ENCODE assay signal across 25 mouse cellular contexts in the genomic region with DNA sequence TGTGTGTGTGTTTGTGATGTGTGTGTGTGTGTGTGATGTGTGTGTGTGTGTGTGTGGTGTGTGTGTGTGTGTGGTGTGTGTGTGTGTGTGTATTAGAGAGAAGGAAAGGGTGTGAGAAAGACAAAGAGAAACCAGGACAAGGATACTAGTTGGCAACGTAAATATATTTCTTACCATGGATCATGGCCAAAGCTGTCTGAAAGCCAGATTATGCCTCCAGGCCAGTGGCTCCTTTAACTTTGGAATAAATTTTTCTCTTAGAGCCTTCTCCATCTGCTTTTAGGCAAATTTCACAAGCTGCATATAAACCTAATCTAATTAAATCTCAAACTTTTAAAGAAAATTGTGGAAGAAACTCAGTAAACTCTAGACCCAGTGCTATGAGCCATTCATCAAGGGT.
"Had no signal": no experiment of that assay in that cellular context is flagged by ENCODE, and none has a peak within 500 bp of the region (broad histone marks: within the 10 kb centered on the region; RNA-seq: fewer than 3 reads in every experiment).

No protein-coding gene starts in this region.

- H3K9ac ChIP-seq: heart, embryonic 13.5 days; heart, embryonic 15.5 days; hindbrain, embryonic 13.5 days; hindbrain, embryonic 15.5 days; kidney, embryonic 15.5 days; limb, embryonic 12.5 days; limb, embryonic 15.5 days had no signal

- H3K4me2 ChIP-seq: heart, embryonic 11.5 days; heart, embryonic 13.5 days; heart, embryonic 15.5 days; hindbrain, embryonic 13.5 days; hindbrain, embryonic 15.5 days; kidney, embryonic 15.5 days; limb, embryonic 12.5 days; limb, embryonic 15.5 days had no signal

- H3K4me3 ChIP-seq: heart, adult 2 months; heart, embryonic 13.5 days; heart, embryonic 15.5 days; hindbrain, embryonic 13.5 days; hindbrain, embryonic 15.5 days; kidney, embryonic 15.5 days; limb, embryonic 12.5 days; limb, embryonic 15.5 days had no signal

- ATAC-seq: hindbrain, postnatal 0 days; intestine, embryonic 16.5 days had no signal

- H3K27me3 ChIP-seq: heart, embryonic 13.5 days; heart, embryonic 15.5 days; hindbrain, embryonic 13.5 days; hindbrain, embryonic 15.5 days; kidney, embryonic 15.5 days; limb, embryonic 12.5 days; limb, embryonic 15.5 days had no signal

- H3K36me3 ChIP-seq: heart, embryonic 13.5 days; heart, embryonic 15.5 days; hindbrain, embryonic 13.5 days; hindbrain, embryonic 15.5 days; kidney, embryonic 15.5 days; limb, embryonic 12.5 days; limb, embryonic 15.5 days had no signal

- H3K9me3 ChIP-seq: heart, embryonic 13.5 days; heart, embryonic 15.5 days; hindbrain, embryonic 13.5 days; hindbrain, embryonic 15.5 days; kidney, embryonic 15.5 days; limb, embryonic 12.5 days; limb, embryonic 15.5 days had no signal

- H3K27ac ChIP-seq: heart, adult 2 months; heart, embryonic 13.5 days; heart, embryonic 15.5 days; hindbrain, embryonic 13.5 days; hindbrain, embryonic 15.5 days; hindbrain, postnatal 0 days; kidney, embryonic 15.5 days; kidney, postnatal 0 days; limb, embryonic 12.5 days; limb, embryonic 15.5 days had no signal

- H3K4me1 ChIP-seq: heart, embryonic 15.5 days; hindbrain, embryonic 13.5 days; hindbrain, embryonic 15.5 days; kidney, embryonic 15.5 days; limb, embryonic 12.5 days had no signal

- DNase-seq: gastrocnemius, postnatal 14 days; gastrocnemius, postnatal 36 days; heart, adult 11 months; heart, adult 2 months; heart, postnatal 14 days; heart, postnatal 36 days; kidney, adult 11 months; kidney, adult 2 months; kidney, adult 9 months; kidney, postnatal 14 days; kidney, postnatal 36 days; layer of hippocampus, adult 9-11 months; layer of hippocampus, postnatal 36 days; left cerebral cortex, postnatal 4 days had no signal
